Mouse (Mus musculus): Measurements from ENCODE around the gene Rab43. TPM values are rescaled to one million over a fixed set of nuclear protein-coding genes. Genes with fewer than 3 reads are reported as not detected.
A peak's percentile ranks its signal among the peaks of the same experiment; 100 is the strongest.

Gene Rab43
- polyA plus RNA-seq, 1 experiment: 77.6 TPM

DNA sequence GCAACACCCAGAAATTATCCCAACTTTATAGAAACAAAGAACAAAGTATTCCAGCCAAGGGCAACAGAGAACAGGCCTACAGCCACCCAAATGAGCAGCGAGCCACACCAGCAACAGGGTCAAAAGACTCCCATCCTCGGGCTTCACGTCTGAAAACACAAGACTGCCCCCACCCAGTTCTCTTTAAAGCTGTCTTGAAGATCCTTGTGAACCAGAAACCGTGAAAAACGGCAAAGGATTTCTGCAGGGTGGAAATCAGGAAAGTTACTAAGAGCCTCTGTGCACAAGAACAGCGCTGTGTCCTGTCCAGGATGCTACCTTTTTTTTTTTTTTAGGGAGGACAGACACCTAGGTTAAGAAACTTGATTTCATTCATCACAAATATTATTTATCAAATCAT lies 1.7 kb downstream of the Rab43 start:
- H3K4me1 ChIP-seq: peaks cover 76% of the 10 kb centered on the region
- no peaks in the 10 kb centered on the region for H3K9me3 ChIP-seq
- peak overlapping the region; percentile 100 for H3K4me3 ChIP-seq (replicated peaks)
- TF ChIP-seq FLI1 (IDR thresholded peaks at IDR 0.05; ENCODE audit: low read length) (no peak), GATA1 (IDR thresholded peaks at IDR 0.05; ENCODE audit: borderline replicate concordance, low read length) (no peak)
- peaks cover 54% of the 10 kb centered on the region for H3K36me3 ChIP-seq (replicated peaks; ENCODE audit: low read length)
- no peaks in the 10 kb centered on the region for H3K27me3 ChIP-seq (replicated peaks)

DNA sequence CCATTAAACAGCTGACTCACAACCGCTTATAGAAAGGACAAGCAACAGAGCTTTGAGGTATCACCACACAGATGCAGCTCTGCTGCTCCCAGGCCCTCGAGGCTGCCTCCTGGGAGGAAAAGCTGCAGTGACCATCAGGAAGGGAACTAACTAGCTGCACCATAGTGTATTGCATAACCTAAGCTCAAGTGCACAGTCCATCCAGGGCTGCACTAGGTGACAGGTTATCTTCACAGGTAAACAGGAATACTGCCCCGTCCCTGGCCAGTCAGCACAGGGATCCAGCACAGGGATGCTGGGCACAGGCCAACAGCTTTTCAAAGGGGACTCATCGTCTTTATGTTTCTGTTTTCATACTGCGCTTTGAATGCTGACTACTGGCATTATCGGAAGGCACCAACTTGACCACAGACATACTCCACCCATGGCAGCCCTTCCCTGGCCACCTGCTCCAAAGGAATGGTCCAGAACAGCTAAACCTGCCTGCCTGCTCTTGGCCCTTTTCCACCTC lies 2.3 kb downstream of the Rab43 start:
- TF ChIP-seq GATA1 (IDR thresholded peaks at IDR 0.05; ENCODE audit: borderline replicate concordance, low read length): no peak
- TF ChIP-seq FLI1 (IDR thresholded peaks at IDR 0.05; ENCODE audit: low read length): no peak
- no peaks in the 10 kb centered on the region for H3K9me3 ChIP-seq
- peaks cover 82% of the 10 kb centered on the region for H3K4me1 ChIP-seq
- H3K4me3 ChIP-seq (replicated peaks): peak overlapping the region; percentile 100
- peaks cover 54% of the 10 kb centered on the region for H3K36me3 ChIP-seq (replicated peaks; ENCODE audit: low read length)
- no peaks in the 10 kb centered on the region for H3K27me3 ChIP-seq (replicated peaks)

DNA sequence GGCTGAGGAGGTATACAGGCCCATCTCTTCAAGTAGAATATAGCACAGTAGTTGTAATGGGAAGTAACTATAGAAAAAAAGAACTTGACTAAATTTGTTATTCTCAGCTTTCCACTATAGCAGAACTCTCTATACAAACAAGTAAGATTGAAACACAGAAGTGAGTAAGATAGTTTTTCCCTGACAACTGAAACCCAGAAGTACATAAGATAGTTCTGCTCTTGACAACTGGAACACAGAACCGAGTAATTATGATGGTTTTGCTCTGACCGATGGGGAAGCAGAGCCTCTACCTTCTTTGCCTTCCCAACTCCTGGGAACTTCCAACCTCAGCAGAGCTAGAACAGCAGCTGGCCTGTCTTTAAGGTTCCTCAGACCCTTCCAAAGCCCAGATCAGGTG lies 2.8 kb downstream of the Rab43 start:
- peaks cover 87% of the 10 kb centered on the region for H3K4me1 ChIP-seq
- H3K4me3 ChIP-seq (replicated peaks): peak overlapping the region; percentile 100
- peaks cover 55% of the 10 kb centered on the region for H3K36me3 ChIP-seq (replicated peaks; ENCODE audit: low read length)

DNA sequence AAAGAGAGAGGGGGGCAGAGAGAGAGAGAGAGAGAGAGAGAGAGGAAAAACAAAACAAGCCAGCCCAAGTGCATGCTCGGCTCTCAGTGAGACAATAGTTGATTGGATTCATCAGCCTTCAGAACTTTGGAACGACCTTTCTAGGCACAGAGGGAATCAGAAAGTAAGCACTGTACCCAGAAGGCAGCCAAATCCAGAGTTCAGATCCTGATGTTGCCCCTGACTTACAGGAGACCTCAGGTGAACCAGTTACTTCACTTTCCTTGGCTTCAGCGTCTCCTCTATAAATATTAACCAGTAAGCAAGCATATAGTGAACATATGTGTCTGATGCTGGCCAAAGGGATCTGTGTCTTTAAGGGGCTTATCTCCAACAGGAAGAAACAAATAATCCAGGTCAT lies 3.4 kb downstream of the Rab43 start:
- Histone ChIP-seq H3K4me3 (replicated peaks) (peak overlapping the region; percentile 2), H3K27me3 (replicated peaks) (no peaks in the 10 kb centered on the region), H3K9me3 (no peaks in the 10 kb centered on the region), H3K36me3 (replicated peaks; ENCODE audit: low read length) (peaks cover 55% of the 10 kb centered on the region), H3K4me1 (peaks cover 88% of the 10 kb centered on the region)
- TF ChIP-seq FLI1 (IDR thresholded peaks at IDR 0.05; ENCODE audit: low read length) (no peak), GATA1 (IDR thresholded peaks at IDR 0.05; ENCODE audit: borderline replicate concordance, low read length) (no peak)

More for the DNA sequence above, 2.8 kb downstream of the Rab43 start:
- Histone ChIP-seq H3K27me3 (replicated peaks) (no peaks in the 10 kb centered on the region), H3K9me3 (no peaks in the 10 kb centered on the region)
- no peak for TF ChIP-seq FLI1 (IDR thresholded peaks at IDR 0.05; ENCODE audit: low read length)
- no peak for TF ChIP-seq GATA1 (IDR thresholded peaks at IDR 0.05; ENCODE audit: borderline replicate concordance, low read length)

DNA sequence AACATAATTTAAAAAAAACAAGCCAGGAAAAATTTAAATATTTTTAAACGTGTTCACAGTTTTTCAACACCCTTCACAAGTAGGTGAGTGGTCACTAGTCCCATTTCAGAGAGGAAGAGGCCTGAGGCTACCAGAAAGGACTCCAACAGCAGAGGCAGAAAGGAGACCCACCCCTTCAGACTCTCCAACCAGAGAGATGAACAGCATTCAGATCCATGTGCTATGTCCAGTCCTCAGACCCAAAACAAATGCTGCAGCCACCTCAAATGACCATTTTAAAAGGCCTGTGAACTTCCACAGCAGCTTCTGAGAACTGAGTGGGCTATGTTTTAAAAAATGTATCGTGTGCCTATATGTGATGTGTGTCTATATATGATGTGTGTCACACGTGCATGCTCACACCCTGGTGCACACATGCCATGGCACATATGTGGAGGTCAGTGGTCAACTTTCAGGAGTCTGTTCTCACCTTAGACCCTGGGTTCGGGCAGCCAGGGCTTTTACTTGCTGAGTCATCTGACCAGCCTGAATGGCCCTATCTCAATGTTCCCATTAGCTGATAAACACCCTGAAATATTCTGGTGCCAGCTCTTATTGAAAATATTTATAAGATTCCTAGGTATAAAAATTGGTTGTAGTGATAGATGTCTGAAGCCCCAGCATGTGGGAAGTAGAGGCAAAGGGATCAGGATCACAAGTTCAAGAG lies 4.1 kb downstream of the Rab43 start:
- Histone ChIP-seq H3K36me3 (replicated peaks; ENCODE audit: low read length) (peaks cover 53% of the 10 kb centered on the region), H3K9me3 (no peaks in the 10 kb centered on the region), H3K4me1 (peaks cover 85% of the 10 kb centered on the region), H3K4me3 (replicated peaks) (peak overlapping the region; percentile 59), H3K27me3 (replicated peaks) (no peaks in the 10 kb centered on the region)
- TF ChIP-seq FLI1 (IDR thresholded peaks at IDR 0.05; ENCODE audit: low read length) (no peak), GATA1 (IDR thresholded peaks at IDR 0.05; ENCODE audit: borderline replicate concordance, low read length) (no peak)

DNA sequence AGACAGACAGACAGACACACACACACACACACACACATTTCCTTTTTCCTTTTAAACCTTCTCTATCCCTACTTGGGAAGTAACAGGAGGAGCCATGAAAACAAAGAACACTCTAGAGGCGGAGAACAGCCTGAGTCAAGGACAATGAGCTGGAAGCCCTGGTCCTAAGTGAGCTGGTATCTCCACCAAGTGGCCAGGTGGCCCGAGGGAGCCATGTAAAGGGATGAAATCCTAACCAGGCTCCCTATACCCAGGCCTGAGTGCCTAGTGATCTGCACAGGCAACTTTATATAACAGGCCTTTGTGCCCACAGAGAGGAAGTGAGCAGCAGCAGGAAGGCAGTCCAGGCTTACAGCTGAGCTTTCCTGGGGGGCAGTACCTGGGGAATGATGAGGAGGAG lies 5.1 kb downstream of the Rab43 start:
- peaks cover 83% of the 10 kb centered on the region for H3K4me1 ChIP-seq
- no peaks in the 10 kb centered on the region for H3K9me3 ChIP-seq
- no peaks in the 10 kb centered on the region for H3K27me3 ChIP-seq (replicated peaks)
- peaks cover 59% of the 10 kb centered on the region for H3K36me3 ChIP-seq (replicated peaks; ENCODE audit: low read length)
- peak overlapping the region; percentile 25 for H3K4me3 ChIP-seq (replicated peaks)
- no peak for TF ChIP-seq FLI1 (IDR thresholded peaks at IDR 0.05; ENCODE audit: low read length)
- TF ChIP-seq GATA1 (IDR thresholded peaks at IDR 0.05; ENCODE audit: borderline replicate concordance, low read length): no peak

DNA sequence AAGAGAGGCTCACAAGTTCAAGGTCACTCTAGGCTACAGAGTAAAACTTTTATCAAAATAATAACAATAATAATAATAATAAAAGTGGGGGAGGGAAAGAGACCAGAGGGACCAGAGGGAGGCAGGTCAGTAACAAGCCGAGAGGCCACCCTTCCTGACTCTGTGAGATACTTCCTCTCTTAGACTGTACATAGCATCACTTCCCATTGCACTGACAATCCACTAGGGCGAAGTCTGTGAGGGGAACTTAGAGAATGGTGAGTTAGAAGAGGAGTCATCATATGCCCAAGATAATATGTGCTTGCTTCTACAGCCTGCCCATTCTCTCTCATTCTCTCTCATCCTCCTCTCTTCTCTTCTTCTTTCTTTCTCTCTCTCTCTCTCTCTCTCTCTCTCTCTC lies 5.9 kb downstream of the Rab43 start:
- H3K4me3 ChIP-seq (replicated peaks): peak overlapping the region; percentile 68
- H3K36me3 ChIP-seq (replicated peaks; ENCODE audit: low read length): peaks cover 67% of the 10 kb centered on the region
- no peaks in the 10 kb centered on the region for H3K9me3 ChIP-seq
- H3K27me3 ChIP-seq (replicated peaks): no peaks in the 10 kb centered on the region
- TF ChIP-seq FLI1 (IDR thresholded peaks at IDR 0.05; ENCODE audit: low read length) (no peak), GATA1 (IDR thresholded peaks at IDR 0.05; ENCODE audit: borderline replicate concordance, low read length) (no peak)
- peaks cover 88% of the 10 kb centered on the region for H3K4me1 ChIP-seq

DNA sequence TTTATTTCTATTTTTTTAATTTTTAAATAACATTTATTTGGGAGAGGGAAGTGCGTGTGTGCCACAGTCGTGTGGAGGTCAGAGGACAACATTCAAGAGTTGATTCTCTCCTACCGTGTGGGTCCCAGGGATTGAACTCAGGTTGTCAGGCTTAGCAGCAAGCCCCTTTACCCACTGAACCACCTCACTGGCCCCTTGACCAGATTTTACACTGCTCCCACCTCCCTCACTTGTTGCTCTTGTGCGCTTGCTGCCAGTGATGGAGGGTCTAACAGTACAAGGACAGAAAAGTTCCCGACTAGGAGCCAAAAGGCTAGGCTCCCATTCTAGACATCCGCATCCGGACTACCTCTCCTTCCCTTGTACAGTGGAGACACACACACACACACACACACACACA lies 6.5 kb downstream of the Rab43 start:
- H3K4me3 ChIP-seq (replicated peaks): peak overlapping the region; percentile 68
- no peaks in the 10 kb centered on the region for H3K9me3 ChIP-seq
- no peak for TF ChIP-seq GATA1 (IDR thresholded peaks at IDR 0.05; ENCODE audit: borderline replicate concordance, low read length)
- no peak for TF ChIP-seq FLI1 (IDR thresholded peaks at IDR 0.05; ENCODE audit: low read length)
- peaks cover 93% of the 10 kb centered on the region for H3K4me1 ChIP-seq
- peaks cover 73% of the 10 kb centered on the region for H3K36me3 ChIP-seq (replicated peaks; ENCODE audit: low read length)
- no peaks in the 10 kb centered on the region for H3K27me3 ChIP-seq (replicated peaks)

DNA sequence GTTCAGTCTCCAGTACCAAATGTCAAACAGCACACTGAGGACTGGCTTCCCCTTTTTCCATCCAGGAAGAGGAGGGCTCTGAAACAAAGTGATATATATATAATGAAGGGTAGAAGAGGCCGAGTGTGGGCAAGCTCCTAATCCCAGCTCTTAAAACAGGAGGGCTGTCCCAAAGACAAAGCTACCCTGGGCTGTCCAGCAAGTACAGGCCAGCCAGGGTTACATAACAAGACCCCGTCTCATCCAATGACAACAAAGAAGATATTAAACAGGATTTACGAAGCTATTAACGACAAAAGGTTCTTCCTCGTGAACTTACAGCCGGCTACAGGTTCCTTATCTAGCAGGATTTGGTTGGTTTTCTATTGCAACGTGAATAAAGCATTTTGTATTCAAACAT lies 7.1 kb downstream of the Rab43 start:
- no peaks in the 10 kb centered on the region for H3K27me3 ChIP-seq (replicated peaks)
- H3K4me3 ChIP-seq (replicated peaks): no peak overlapping the region
- no peak for TF ChIP-seq GATA1 (IDR thresholded peaks at IDR 0.05; ENCODE audit: borderline replicate concordance, low read length)
- no peak for TF ChIP-seq FLI1 (IDR thresholded peaks at IDR 0.05; ENCODE audit: low read length)
- H3K9me3 ChIP-seq: no peaks in the 10 kb centered on the region
- H3K36me3 ChIP-seq (replicated peaks; ENCODE audit: low read length): peaks cover 78% of the 10 kb centered on the region
- H3K4me1 ChIP-seq: peaks cover 93% of the 10 kb centered on the region

DNA sequence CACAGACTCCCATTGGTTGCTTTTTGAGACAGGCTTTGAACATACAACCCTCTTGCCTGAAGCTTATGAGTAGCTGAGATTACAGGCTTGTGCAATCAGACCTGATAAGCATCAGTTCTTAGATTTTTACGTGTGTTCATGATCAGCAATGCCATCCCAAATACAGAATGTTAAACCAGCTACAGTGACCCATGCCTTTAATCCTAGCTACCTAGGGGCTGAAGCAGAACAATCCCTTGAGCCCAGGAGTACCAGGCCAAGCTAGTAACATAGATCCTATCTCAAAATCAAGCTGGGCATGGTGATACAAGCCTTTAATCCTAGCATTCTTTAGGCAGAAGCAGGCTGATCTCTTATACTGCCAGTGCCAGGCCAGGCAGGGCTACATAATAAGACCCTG lies 7.9 kb downstream of the Rab43 start:
- TF ChIP-seq FLI1 (IDR thresholded peaks at IDR 0.05; ENCODE audit: low read length): no peak
- no peak for TF ChIP-seq GATA1 (IDR thresholded peaks at IDR 0.05; ENCODE audit: borderline replicate concordance, low read length)
- Histone ChIP-seq H3K9me3 (no peaks in the 10 kb centered on the region), H3K4me1 (peaks cover 93% of the 10 kb centered on the region), H3K4me3 (replicated peaks) (no peak overlapping the region), H3K36me3 (replicated peaks; ENCODE audit: low read length) (peaks cover 82% of the 10 kb centered on the region), H3K27me3 (replicated peaks) (no peaks in the 10 kb centered on the region)

Data from megakaryocyte, embryonic 14.5 days (primary cell).